Mouse (Mus musculus) cerebellum, adult 18-20 months (tissue): ENCODE data around the gene Tlx2.

Experiments used
- DNase-seq, 2 experiments: peaks; one replicate each; pipeline ENCODE4 v3.0.0; 2021

Tlx2 gene

GRCm38 (mm10) chr6:83020836-83021593 is 49.1 kb downstream of the Tlx2 start:
- no peak for DNase-seq

- no peak for DNase-seq
Measured at GRCm38 (mm10) chr6:83020121-83020520, 50.0 kb downstream of the Tlx2 start.

GRCm38 (mm10) chr6:83019044-83019443 is 51.0 kb downstream of the Tlx2 start:
- no peak for DNase-seq
